Mouse (Mus musculus) midbrain, embryonic 16.5 days (tissue): Measurements from ENCODE around the gene 5330417H12Rik. TPM values are rescaled to one million over a fixed set of nuclear protein-coding genes. Genes with fewer than 3 reads are reported as not detected.
A peak's percentile ranks its signal among the peaks of the same experiment; 100 is the strongest.

Experiments used
- ATAC-seq: fragments of 200-750 bp; cut with Nextera tagmentation; 2 replicates; pipeline ENCODE4 v1.8.0; 2017; ENCODE audit warnings: moderate TSS enrichment
- H3K27ac ChIP-seq: fragments of 300-500 bp; sonication (generic); 2 replicates; pipeline ENCODE4 v1.5.1; 2014; ENCODE audit warnings: mild to moderate bottlenecking, low read length, mixed read lengths
- H3K27me3 ChIP-seq: fragments of 300-500 bp; sonication (generic); 2 replicates; pipeline ENCODE4 v1.6.1; 2014; ENCODE audit warnings: low read depth, low read length, mixed read lengths; ENCODE audit not compliant: control insufficient read depth, insufficient read depth
- H3K36me3 ChIP-seq: fragments of 300-500 bp; sonication (generic); 2 replicates; pipeline ENCODE4 v1.6.1; 2014; ENCODE audit warnings: mild to moderate bottlenecking, low read length, moderate library complexity, mixed read lengths; ENCODE audit not compliant: control insufficient read depth, insufficient read depth
- H3K4me1 ChIP-seq: fragments of 300-500 bp; sonication (generic); 2 replicates; pipeline ENCODE4 v1.6.1; 2014; ENCODE audit warnings: mild to moderate bottlenecking, low read length, mixed read lengths; ENCODE audit not compliant: control insufficient read depth, insufficient read depth
- H3K4me2 ChIP-seq: fragments of 300-500 bp; sonication (generic); 2 replicates; pipeline ENCODE4 v1.6.1; 2014; ENCODE audit warnings: mild to moderate bottlenecking, low read length, mixed read lengths
- H3K4me3 ChIP-seq: fragments of 300-500 bp; sonication (generic); 2 replicates; pipeline ENCODE4 v1.5.1; 2014; ENCODE audit warnings: low read depth, mild to moderate bottlenecking, low read length, moderate library complexity, mixed read lengths
- H3K9ac ChIP-seq: fragments of 300-500 bp; sonication (generic); 2 replicates; pipeline ENCODE4 v1.6.1; 2014; ENCODE audit warnings: low read depth, low read length, mixed read lengths
- H3K9me3 ChIP-seq: fragments of 300-500 bp; sonication (generic); replicated peaks from 2 replicates; pipeline ENCODE4 v1.6.1; 2014; ENCODE audit warnings: mild to moderate bottlenecking, low read length, mixed read lengths; ENCODE audit not compliant: control insufficient read depth, poor library complexity, severe bottlenecking
- WGBS: fragments of 180-500 bp; shearing (Covaris S2); extraction: QIAGEN DNeasy Blood & Tissue Kit; methylation state at CpG from one replicate; pipeline ENCODE4 v1.1.7; 2014; 5-methylcytosine and 5-hydroxymethylcytosine counted together
- polyA plus RNA-seq: library from polyadenylated mRNA; unstranded; fragments of >200 nt; fragmentation: Nextera tagmentation; extraction: Ambion mirVana; gene quantifications from 2 replicates; pipeline ENCODE4 v1.2.1, GENCODE M21; 2015

Gene 5330417H12Rik
- polyA plus RNA-seq, 1 experiment from 2014 or later: not detected

GRCm38 (mm10) chr7:107610880-107611279 is 14.1 kb downstream of the 5330417H12Rik start:
- WGBS: 84% methylated on average over 5 of the region's 5 CpGs

DNA sequence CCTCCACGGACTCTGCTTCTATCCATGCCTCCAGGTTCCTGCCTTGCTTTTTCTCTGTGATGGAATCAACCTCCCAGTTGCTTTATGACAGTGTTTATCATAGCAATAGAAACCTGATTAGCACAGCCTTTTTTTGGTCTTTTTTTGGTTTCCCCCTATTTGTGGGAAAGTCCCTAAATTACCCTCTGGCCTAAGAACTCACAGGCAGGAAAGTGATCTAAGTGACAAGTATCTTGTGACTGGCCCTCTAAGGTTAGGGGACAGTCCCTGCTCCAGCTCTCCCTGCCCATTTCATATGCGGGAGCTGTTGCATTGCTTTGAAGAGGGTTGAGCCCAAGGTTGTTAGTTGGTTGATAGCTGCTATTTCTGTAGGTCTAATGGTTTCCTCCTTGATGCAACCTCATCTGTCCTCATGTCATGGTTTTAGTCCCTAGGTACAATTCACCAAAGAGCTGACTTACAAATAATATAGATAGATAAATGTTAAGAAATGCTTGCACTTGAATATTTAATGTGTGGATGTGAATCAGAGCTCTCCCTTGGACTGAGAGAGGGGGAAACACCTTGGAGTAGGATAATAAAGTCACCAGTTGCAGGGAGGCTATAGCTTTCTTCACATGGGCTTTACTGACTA is 15.2 kb downstream of the 5330417H12Rik start:
- Histone ChIP-seq H3K36me3 (no peaks in the 10 kb centered on the region), H3K4me1 (no peaks in the 10 kb centered on the region), H3K4me3 (no peak overlapping the region), H3K9me3 (no peaks in the 10 kb centered on the region), H3K27ac (no peak overlapping the region), H3K27me3 (no peaks in the 10 kb centered on the region), H3K9ac (no peak overlapping the region), H3K4me2 (no peak overlapping the region)
- WGBS: 91% methylated on average over 2 of the region's 2 CpGs
- ATAC-seq: no peak

More at GRCm38 (mm10) chr7:107610880-107611279, 14.1 kb downstream of the 5330417H12Rik start:
- H3K27me3 ChIP-seq: no peaks in the 10 kb centered on the region
- no peak overlapping the region for H3K4me3 ChIP-seq
- no peak overlapping the region for H3K27ac ChIP-seq
- no peak overlapping the region for H3K9ac ChIP-seq
- no peaks in the 10 kb centered on the region for H3K4me1 ChIP-seq
- H3K36me3 ChIP-seq: no peaks in the 10 kb centered on the region
- H3K9me3 ChIP-seq: no peaks in the 10 kb centered on the region
- ATAC-seq: no peak
- H3K4me2 ChIP-seq: no peak overlapping the region

DNA sequence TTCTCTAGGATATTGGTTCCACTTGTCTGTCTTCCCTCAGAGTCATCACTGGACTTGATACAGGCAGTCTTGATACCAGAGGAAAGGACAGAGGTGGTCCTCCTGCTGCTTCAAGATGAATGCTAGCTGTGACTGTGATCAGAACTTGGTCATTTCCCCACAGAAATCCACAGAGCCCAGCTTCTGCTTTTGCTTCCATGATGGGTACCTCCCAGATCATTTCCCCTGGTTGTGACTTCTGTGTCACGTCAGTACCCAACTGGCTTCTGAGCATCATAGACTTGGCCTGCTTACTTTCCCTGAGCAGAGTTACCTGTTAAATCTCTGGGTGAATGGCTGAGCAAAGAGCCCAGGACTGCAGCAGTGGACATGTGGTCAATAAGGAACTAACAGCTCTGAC is 17.2 kb downstream of the 5330417H12Rik start:
- 88% methylated on average over 1 of the region's 1 CpGs for WGBS
- Histone ChIP-seq H3K36me3 (no peaks in the 10 kb centered on the region), H3K9ac (no peak overlapping the region), H3K4me2 (no peak overlapping the region), H3K9me3 (no peaks in the 10 kb centered on the region), H3K27me3 (no peaks in the 10 kb centered on the region), H3K4me1 (no peaks in the 10 kb centered on the region), H3K27ac (no peak overlapping the region), H3K4me3 (no peak overlapping the region)
- ATAC-seq: no peak

GRCm38 (mm10) chr7:107602913-107603312 is 22.0 kb downstream of the 5330417H12Rik start:
- 39% methylated on average over 6 of the region's 6 CpGs for WGBS
- Histone ChIP-seq H3K4me3 (no peak overlapping the region), H3K4me1 (no peaks in the 10 kb centered on the region), H3K4me2 (no peak overlapping the region), H3K9ac (no peak overlapping the region), H3K27me3 (no peaks in the 10 kb centered on the region), H3K9me3 (no peaks in the 10 kb centered on the region), H3K27ac (no peak overlapping the region), H3K36me3 (no peaks in the 10 kb centered on the region)
- ATAC-seq: no peak

DNA sequence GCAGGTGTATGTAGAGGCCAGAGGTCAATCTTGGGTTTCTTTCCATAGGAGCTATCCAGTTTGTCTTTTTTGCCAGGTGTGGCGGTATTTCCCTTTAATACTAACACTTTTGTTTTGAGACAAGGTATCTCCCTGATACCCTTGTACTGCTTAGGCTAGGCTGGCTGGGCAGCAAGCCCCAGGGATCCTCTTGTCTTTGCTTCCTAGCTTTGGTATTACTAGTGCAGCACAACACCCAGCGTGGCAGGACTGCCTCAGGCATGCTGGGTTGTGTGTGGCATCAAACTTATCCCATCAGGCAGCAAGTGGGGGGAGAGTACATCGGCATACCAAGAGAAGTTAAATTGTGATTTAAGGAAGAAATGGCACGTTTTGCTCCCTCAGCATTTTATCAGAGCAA is 22.5 kb downstream of the 5330417H12Rik start:
- Histone ChIP-seq H3K4me1 (no peaks in the 10 kb centered on the region), H3K36me3 (no peaks in the 10 kb centered on the region), H3K4me2 (no peak overlapping the region), H3K9ac (no peak overlapping the region), H3K27me3 (no peaks in the 10 kb centered on the region), H3K4me3 (no peak overlapping the region), H3K27ac (no peak overlapping the region), H3K9me3 (no peaks in the 10 kb centered on the region)
- ATAC-seq: peak; percentile 56; the same call in 1 of the 2 replicates
- 76% methylated on average over 4 of the region's 4 CpGs for WGBS

DNA sequence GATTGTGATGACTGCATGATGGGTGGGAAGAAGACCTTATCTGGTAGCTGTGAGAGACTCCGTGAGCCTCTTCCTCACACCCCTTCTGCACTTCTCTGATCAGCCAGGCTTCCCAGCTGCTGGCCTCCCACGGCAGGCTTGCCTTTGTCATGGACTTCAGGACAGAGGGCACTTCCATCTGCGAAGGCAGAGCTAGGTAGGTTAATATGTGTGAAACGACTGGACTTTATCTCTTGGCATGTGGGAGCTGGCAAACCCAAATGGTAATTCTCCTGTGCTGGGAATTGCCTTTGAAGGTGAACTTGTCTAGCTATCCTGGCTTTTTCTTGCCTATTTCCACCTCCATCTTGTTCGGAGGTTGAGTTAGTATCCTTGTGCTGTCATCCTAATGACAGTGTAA is 24.3 kb downstream of the 5330417H12Rik start:
- ATAC-seq: no peak
- no peaks in the 10 kb centered on the region for H3K36me3 ChIP-seq
- H3K4me3 ChIP-seq: no peak overlapping the region
- H3K27ac ChIP-seq: no peak overlapping the region
- no peaks in the 10 kb centered on the region for H3K9me3 ChIP-seq
- WGBS: 84% methylated on average over 5 of the region's 5 CpGs
- no peaks in the 10 kb centered on the region for H3K4me1 ChIP-seq
- H3K9ac ChIP-seq: no peak overlapping the region
- no peak overlapping the region for H3K4me2 ChIP-seq
- H3K27me3 ChIP-seq: no peaks in the 10 kb centered on the region

DNA sequence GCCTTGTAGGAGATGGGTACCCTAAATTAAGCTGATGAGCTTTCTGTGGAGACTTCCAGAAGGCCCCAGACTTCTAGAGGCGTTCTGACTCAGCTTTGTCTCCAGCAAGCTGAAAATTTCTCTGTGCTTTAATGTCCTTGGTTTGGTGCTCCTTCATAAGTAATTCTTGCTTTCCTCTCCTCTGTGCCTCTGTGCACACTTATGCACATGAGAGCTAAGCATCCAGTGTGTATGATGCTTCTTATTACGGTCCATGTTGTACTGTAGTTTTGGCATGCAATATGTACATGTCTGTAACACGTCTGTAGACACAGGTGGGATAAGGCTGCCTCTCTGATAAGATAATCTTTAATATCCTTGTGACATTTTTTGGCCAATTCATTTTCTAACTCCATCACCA is 27.0 kb downstream of the 5330417H12Rik start:
- 92% methylated on average over 3 of the region's 3 CpGs for WGBS
- Histone ChIP-seq H3K4me2 (no peak overlapping the region), H3K27me3 (no peaks in the 10 kb centered on the region), H3K9ac (no peak overlapping the region), H3K36me3 (no peaks in the 10 kb centered on the region), H3K4me1 (peaks cover 5% of the 10 kb centered on the region; the same call in 1 of the 2 replicates), H3K4me3 (no peak overlapping the region), H3K27ac (no peak overlapping the region), H3K9me3 (no peaks in the 10 kb centered on the region)
- ATAC-seq: no peak

GRCm38 (mm10) chr7:107596753-107597152 is 28.2 kb downstream of the 5330417H12Rik start:
- no peak overlapping the region for H3K27ac ChIP-seq
- no peak for ATAC-seq
- H3K4me2 ChIP-seq: no peak overlapping the region
- H3K9me3 ChIP-seq: no peaks in the 10 kb centered on the region
- H3K27me3 ChIP-seq: no peaks in the 10 kb centered on the region
- no peak overlapping the region for H3K9ac ChIP-seq
- H3K4me3 ChIP-seq: no peak overlapping the region
- H3K4me1 ChIP-seq: peaks cover 5% of the 10 kb centered on the region; the same call in 1 of the 2 replicates
- H3K36me3 ChIP-seq: no peaks in the 10 kb centered on the region

- Histone ChIP-seq H3K9me3 (no peaks in the 10 kb centered on the region), H3K9ac (peak overlapping the region; percentile 67; the same call in 1 of the 2 replicates), H3K4me3 (peak overlapping the region; percentile 72), H3K27ac (no peak overlapping the region), H3K36me3 (no peaks in the 10 kb centered on the region), H3K4me2 (peak overlapping the region; percentile 97), H3K4me1 (peaks cover 5% of the 10 kb centered on the region; the same call in 1 of the 2 replicates), H3K27me3 (no peaks in the 10 kb centered on the region)
- WGBS: 14% methylated on average over 13 of the region's 13 CpGs
- peak; percentile 5; the same call in 1 of the 2 replicates for ATAC-seq
These were observed 29.5 kb downstream of the 5330417H12Rik start for GRCm38 (mm10) chr7:107595426-107595825.
